Mouse (Mus musculus) kidney, postnatal 4 days (tissue): ENCODE data around the gene Tnc.
"Not testable (repeated sequence)": the region's sequence is repeated elsewhere in the genome, so short reads cannot be mapped to it uniquely, and the experiment has no call there.

Experiments used
- DNase-seq, 2 experiments: peaks; one replicate each; pipeline ENCODE4 v3.0.0; 2021; ENCODE audit warnings: mixed read lengths in 2 of 2

Gene Tnc

GRCm38 (mm10) chr4:63961858-63962468 is 84.9 kb downstream of the Tnc start:
- no peak for DNase-seq

GRCm38 (mm10) chr4:63958601-63959000 is 88.2 kb downstream of the Tnc start:
- DNase-seq: peak; percentile 13 to 28

GRCm38 (mm10) chr4:63950054-63950453 is 96.8 kb downstream of the Tnc start:
- no peak for DNase-seq

GRCm38 (mm10) chr4:63948688-63949073 is 98.1 kb downstream of the Tnc start:
- DNase-seq: not testable (repeated sequence)

- DNase-seq: peak; percentile 55 to 73
Measured at GRCm38 (mm10) chr4:63948066-63948687, 98.6 kb downstream of the Tnc start.

- DNase-seq: no peak
Measured at GRCm38 (mm10) chr4:63943813-63944212, 103.0 kb downstream of the Tnc start.

- no peak for DNase-seq
Measured at GRCm38 (mm10) chr4:63942875-63943274, 103.9 kb downstream of the Tnc start.

GRCm38 (mm10) chr4:63941420-63941819 is 105.4 kb downstream of the Tnc start:
- no peak for DNase-seq

- DNase-seq: no peak
Measured at GRCm38 (mm10) chr4:63939428-63939827, 107.4 kb downstream of the Tnc start.

- DNase-seq: no peak
Measured at GRCm38 (mm10) chr4:63935960-63936359, 110.9 kb downstream of the Tnc start.

GRCm38 (mm10) chr4:63935314-63935713 is 111.5 kb downstream of the Tnc start:
- DNase-seq: no peak

GRCm38 (mm10) chr4:63930863-63931262 is 116.0 kb downstream of the Tnc start:
- DNase-seq: no peak

- no peak for DNase-seq
Measured at GRCm38 (mm10) chr4:63929490-63929889, 117.3 kb downstream of the Tnc start.

- no peak for DNase-seq
Measured at GRCm38 (mm10) chr4:63928192-63928591, 118.6 kb downstream of the Tnc start.

GRCm38 (mm10) chr4:63917181-63917580 is 129.6 kb downstream of the Tnc start:
- DNase-seq: no peak

- DNase-seq: no peak
Measured at GRCm38 (mm10) chr4:63916753-63917152, 130.1 kb downstream of the Tnc start.

GRCm38 (mm10) chr4:63916288-63916687 is 130.5 kb downstream of the Tnc start:
- peak in 1 of 2 experiments; percentile 5 for DNase-seq
